Mouse (Mus musculus) kidney, postnatal 25 days (tissue): Measurements from ENCODE around the gene Slco1a5.
"Not testable (repeated sequence)": the region's sequence is repeated elsewhere in the genome, so short reads cannot be mapped to it uniquely, and the experiment has no call there.

Experiments
- DNase-seq, 2 experiments: peaks; one replicate each; pipeline ENCODE4 v3.0.0; 2021; ENCODE audit warnings: mixed read lengths in 2 of 2

The Slco1a5 gene

DNA sequence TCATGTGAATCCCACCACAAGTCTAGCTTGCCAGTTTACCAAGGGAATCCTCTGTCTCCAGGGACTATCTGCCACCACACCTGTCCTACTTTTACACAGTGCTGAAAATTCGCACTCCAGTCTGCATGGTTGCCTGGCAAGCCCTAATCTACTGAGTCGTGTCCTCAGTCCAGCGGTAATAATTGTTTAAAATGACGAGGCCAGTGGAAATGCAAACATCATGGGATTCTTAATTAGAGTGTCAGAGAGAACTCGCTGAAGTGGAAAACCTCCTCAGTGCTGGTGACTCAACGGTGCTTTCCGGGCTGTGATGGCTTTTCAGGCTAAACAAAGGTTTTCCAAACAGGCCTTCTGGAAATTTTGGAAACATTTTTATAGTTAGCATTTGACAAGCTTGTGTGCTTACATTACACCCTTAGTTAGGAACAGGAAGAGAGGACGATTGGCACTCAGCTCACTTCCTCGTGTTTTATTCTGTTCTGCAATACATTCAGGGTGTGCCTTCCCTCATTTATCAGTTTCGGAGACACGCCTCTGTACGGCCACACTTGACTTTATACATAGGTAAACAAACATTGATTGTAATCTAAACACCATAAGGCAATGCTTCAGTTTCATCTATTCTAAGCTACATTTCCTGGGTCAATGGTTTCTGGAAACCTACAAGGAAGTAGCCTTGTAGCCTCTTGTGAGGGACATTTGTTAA, 33.2 kb downstream of the Slco1a5 start:
- DNase-seq: no peak

- DNase-seq: no peak
Measured at GRCm38 (mm10) chr6:142275721-142276442, 46.9 kb downstream of the Slco1a5 start.

- not testable (repeated sequence) for DNase-seq
Measured at GRCm38 (mm10) chr6:142250738-142251307, 72.0 kb downstream of the Slco1a5 start.

GRCm38 (mm10) chr6:142245065-142245464, 77.7 kb downstream of the Slco1a5 start:
- no peak for DNase-seq

GRCm38 (mm10) chr6:142239468-142239867, 83.3 kb downstream of the Slco1a5 start:
- DNase-seq: no peak

DNA sequence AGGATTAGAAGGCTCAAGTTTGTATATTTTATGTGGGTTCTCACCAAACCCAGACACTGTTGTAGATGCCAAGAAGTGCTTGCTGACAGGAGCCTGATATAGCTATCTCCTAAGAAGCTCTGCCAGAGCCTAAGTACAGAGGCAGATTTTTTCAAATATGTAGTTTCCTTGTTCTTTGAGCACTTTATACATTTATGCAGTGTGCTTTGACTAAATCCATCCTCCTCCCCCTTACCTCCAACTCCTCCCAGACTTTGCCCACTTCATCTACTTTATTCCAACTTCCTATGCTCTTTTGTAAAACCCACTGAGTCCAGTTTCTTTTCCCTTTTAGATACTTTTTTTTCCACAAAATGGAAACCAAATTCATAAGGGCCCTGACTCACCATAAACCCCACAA, 102.6 kb downstream of the Slco1a5 start:
- DNase-seq: no peak

DNA sequence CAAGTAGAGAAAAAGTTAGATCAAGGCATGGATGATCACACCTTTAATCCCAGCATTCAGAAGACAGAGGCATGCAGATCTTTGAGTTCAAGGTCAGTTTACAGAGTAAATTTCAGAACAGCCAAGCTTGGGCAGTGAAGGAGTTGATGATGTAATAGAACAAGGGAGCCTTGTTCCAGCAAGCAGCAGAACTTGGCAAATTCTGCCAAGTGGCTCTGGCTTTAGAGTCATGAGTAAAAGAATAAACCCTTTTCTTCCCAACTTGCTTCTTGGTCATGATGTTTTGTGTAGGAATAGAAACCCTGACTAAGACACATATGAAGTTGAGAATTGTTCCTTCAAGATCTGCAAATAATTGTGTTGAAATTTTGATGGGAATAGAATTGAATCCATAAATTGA, 111.0 kb downstream of the Slco1a5 start:
- DNase-seq: no peak

DNA sequence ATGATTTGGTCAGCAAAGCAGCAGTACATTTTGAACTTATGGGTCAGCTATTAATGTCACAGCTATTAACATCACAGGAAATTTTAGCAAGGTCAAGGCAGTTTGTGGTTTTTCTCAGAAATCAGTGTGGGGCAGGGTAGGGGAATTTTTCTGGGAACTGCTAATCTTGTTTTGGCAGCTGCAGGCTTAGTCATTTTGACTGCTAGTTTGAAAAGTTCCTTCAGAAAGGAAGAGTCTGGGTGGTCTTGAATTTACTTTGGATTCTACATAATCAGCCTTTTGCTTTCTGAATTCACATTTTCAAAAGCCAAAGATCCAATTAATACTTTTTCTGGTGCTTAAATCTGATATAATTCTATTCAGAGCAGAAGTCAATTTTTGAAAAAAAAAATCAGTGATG, 113.0 kb downstream of the Slco1a5 start:
- no peak for DNase-seq

DNA sequence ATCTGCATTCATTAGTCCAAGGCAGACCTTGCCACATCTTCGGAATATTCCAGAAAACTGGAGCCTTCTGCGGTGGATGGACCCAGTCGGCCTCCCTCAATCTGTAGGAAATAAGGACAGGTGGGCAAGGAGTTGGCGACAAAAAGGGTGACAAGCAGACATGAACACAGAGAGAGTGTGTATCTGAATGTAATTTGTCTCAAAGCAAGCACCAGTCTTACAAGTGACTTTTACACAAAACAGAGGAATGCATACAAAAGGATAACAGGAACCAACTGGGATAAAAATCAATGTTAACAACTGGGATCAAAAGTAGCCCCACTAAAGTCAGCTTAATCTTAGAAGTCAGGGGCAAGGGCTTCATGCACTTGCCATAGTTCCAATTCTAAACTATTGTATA, 114.4 kb downstream of the Slco1a5 start, which contains the start of gene Slco1a6:
Gene Slco1a6, minus strand, starts transcription at position 101 of the 400 bp plus-strand sequence.
- no peak for DNase-seq

DNA sequence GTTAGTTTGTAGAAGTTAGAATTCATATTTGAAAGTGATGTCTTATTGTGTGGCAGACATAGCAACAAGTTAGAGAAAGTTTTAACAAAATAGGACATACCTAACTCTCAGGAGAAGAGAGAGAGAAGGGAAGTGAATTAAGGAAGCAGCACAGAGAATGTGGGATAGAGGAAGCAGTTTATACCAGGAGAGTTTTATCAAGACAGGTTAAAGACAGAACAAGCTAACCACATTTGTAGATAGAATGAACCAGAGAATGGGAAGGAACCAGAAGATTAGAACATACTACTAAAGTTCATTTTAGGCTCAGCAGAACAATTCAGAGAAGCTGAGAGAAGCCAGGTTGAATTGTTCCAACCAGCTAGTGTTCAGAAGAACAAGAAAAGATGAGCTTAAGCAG, 122.3 kb downstream of the Slco1a5 start:
- DNase-seq: no peak

GRCm38 (mm10) chr6:142194245-142194644, 128.5 kb downstream of the Slco1a5 start:
- no peak for DNase-seq

DNA sequence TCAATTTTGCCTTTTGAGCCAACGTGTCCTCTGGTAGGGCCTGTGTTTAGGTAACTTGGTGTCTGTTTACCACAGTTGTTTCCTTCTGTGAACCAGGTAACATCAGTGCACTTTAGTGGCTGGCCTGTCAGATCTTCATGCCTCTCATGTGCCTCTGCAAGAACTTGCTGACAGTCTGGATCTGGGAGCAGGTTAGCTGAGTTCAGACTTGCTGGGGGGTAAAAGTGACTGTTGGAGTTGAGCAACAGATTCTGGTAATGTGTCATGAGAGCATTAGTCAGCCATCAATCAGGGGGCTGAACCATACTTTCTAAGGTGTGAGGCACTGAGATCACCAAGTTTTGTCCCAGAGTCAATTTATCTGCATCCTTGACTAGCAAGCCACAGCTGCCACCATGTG, 130.8 kb downstream of the Slco1a5 start:
- DNase-seq: peak in 1 of 2 experiments; percentile 43

DNA sequence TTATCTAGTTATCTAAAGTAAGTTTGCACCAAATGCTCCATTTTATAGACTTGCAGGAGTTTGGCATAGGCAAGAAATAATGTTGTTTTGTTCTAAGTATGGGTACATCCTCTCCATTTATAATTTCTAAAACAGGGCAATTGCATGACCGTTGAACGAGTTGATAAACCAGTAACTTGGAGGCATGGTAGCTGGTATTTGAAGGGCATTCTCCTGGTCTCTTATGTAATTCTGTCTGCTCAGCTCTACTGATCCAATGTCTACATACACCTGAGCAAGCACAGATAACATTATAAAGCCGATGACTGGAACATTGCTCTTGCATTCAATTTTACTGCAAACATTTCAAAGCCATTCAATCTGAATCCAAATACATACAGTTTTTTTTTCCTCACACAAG, 135.4 kb downstream of the Slco1a5 start:
- no peak for DNase-seq

DNA sequence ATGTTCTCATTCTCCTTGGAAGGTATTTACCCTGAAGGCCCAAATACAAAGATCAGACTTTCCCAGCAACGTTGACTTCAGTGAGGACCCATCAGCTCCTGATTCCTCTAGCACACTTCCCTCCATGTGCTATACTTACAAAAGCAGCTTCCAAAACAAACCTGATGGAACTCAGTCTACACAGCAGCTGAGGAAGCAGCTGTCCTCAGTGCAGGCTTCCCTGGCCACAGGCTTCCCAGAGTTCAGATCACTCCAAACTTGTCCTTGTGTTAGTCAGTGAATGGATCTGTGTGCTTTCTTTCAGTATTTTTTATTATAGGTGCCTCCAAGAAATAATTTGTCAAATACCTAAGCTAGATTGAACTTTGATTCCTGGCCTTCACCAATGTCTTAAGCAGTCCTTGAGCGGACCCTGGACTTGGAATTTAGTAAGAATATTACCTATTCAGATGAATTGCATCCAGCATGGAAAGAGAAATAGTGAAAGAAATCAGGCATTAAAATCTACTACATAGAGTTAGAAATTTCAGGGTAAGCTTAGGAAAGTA, 136.8 kb downstream of the Slco1a5 start:
- DNase-seq: no peak
